Mouse (Mus musculus): Measurements from ENCODE around the gene Macf1. TPM values are rescaled to one million over a fixed set of nuclear protein-coding genes. Genes with fewer than 3 reads are reported as not detected.

The Macf1 gene
- total and polyA plus RNA-seq, 3 experiments = 39.3 to 169 (median 129) TPM

DNA sequence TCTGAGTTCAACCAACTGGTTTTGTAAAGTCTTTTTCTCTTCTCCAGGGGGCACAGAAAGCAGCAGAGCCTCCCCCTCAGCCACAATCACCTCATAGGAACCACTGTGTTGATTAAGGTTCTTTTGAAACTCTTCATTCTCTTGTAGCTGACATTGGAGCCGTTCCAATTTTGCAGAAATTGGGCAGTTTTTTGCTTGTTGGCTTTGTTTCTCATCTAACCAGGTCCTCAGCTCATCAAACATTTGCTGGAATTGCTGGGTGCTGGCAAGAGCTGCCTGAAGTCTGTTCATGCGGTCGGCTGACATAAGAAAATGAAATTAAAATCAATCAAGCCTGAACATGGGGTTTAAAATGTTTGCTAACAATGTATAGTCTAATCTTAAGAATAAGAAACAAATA is 251.0 kb downstream of the Macf1 start:
- TF ChIP-seq POLR2AphosphoS5 (IDR thresholded peaks at IDR 0.05; ENCODE audit: insufficient replicate concordance, low read depth, low read length) (no peak), CTCF (IDR thresholded peaks at IDR 0.05; ENCODE audit: low read depth, low read length) (no peak), GATA1 (IDR thresholded peaks at IDR 0.05; ENCODE audit: borderline replicate concordance, low read length) (no peak), TAL1 (conservative IDR thresholded peaks at IDR 0.05; ENCODE audit: low read depth, low read length) (no peak), GATA2 (IDR thresholded peaks at IDR 0.05; ENCODE audit: borderline replicate concordance, low read depth, low read length) (no peak)
- H3K36me3 ChIP-seq (replicated peaks) = peaks cover 15% of the 10 kb centered on the region
- DNase-seq (ENCODE audit: low spot score) = no peak

GRCm38 (mm10) chr4:123431936-123432335 is 252.2 kb downstream of the Macf1 start:
- H3K4me1 ChIP-seq (ENCODE audit: insufficient read depth, low read depth, low read length) = peaks cover 13% of the 10 kb centered on the region
- H3K36me3 ChIP-seq (replicated peaks) = peaks cover 17% of the 10 kb centered on the region
- DNase-seq (ENCODE audit: low spot score) = no peak
- no peaks in the 10 kb centered on the region for H3K9me3 ChIP-seq (replicated peaks)
- H3K4me3 ChIP-seq (ENCODE audit: low read depth, low read length) = no peak overlapping the region
- H3K27me3 ChIP-seq (ENCODE audit: insufficient read depth, low read length) = no peaks in the 10 kb centered on the region
- TF ChIP-seq CTCF (IDR thresholded peaks at IDR 0.05; ENCODE audit: low read depth, low read length) = no peak
- no peak for TF ChIP-seq TAL1 (conservative IDR thresholded peaks at IDR 0.05; ENCODE audit: low read depth, low read length)
- no peak for TF ChIP-seq GATA1 (IDR thresholded peaks at IDR 0.05; ENCODE audit: borderline replicate concordance, low read length)
- no peak for TF ChIP-seq POLR2AphosphoS5 (IDR thresholded peaks at IDR 0.05; ENCODE audit: insufficient replicate concordance, low read depth, low read length)
- no peak for TF ChIP-seq GATA2 (IDR thresholded peaks at IDR 0.05; ENCODE audit: borderline replicate concordance, low read depth, low read length)
- ATAC-seq (ENCODE audit: extremely low read depth, insufficient number of reproducible peaks, low FRiP score, poor library complexity, severe bottlenecking) = no peak

More for the DNA sequence above, 251.0 kb downstream of the Macf1 start:
- Histone ChIP-seq H3K9me3 (replicated peaks) (no peaks in the 10 kb centered on the region), H3K27me3 (ENCODE audit: insufficient read depth, low read length) (no peaks in the 10 kb centered on the region), H3K4me3 (ENCODE audit: low read depth, low read length) (no peak overlapping the region), H3K4me1 (ENCODE audit: insufficient read depth, low read depth, low read length) (peaks cover 5% of the 10 kb centered on the region; the same call in 1 of the 2 replicates)
- ATAC-seq (ENCODE audit: extremely low read depth, insufficient number of reproducible peaks, low FRiP score, poor library complexity, severe bottlenecking) = no peak

- Histone ChIP-seq H3K4me1 (ENCODE audit: insufficient read depth, low read depth, low read length) (peaks cover 31% of the 10 kb centered on the region), H3K9me3 (replicated peaks) (no peaks in the 10 kb centered on the region), H3K36me3 (replicated peaks) (peaks cover 9% of the 10 kb centered on the region), H3K4me3 (ENCODE audit: low read depth, low read length) (no peak overlapping the region), H3K27me3 (ENCODE audit: insufficient read depth, low read length) (no peaks in the 10 kb centered on the region)
- no peak for TF ChIP-seq TAL1 (conservative IDR thresholded peaks at IDR 0.05; ENCODE audit: low read depth, low read length)
- TF ChIP-seq GATA2 (IDR thresholded peaks at IDR 0.05; ENCODE audit: borderline replicate concordance, low read depth, low read length) = no peak
- TF ChIP-seq GATA1 (IDR thresholded peaks at IDR 0.05; ENCODE audit: borderline replicate concordance, low read length) = no peak
- TF ChIP-seq CTCF (IDR thresholded peaks at IDR 0.05; ENCODE audit: low read depth, low read length) = no peak
- TF ChIP-seq POLR2AphosphoS5 (IDR thresholded peaks at IDR 0.05; ENCODE audit: insufficient replicate concordance, low read depth, low read length) = no peak
- ATAC-seq (ENCODE audit: extremely low read depth, insufficient number of reproducible peaks, low FRiP score, poor library complexity, severe bottlenecking) (no peak), DNase-seq (ENCODE audit: low spot score) (no peak)
Observed at GRCm38 (mm10) chr4:123427900-123428684, 256.1 kb downstream of the Macf1 start.

DNA sequence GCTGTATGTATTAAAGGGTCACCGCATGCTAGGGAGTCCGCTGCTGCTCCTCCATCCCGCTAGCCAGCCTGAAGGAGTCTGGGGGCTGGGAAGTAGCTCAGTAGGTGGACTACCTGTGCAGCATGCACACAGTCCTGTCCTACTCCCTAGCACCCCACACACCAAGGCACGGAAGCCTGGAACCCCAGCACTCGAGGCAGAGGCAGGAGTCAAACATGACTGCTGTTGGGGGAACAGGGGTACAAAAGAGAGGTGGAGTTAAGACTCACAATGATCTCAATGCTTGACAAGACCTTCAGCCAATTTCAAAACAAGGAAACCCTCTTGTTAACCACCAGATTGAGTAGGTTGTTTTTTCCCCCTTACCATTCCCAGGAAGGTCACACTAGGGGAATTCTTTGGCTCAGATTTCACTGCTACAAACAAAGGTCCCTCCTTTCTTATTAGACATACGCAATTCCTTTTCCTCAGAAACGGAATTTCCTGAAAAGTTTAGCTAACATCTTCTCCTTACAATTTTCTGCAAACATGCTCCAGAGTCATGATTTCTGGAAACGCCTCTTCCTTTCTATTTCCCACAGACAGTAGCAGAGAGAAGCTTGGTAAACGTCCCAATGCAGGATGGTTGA is 256.8 kb downstream of the Macf1 start:
- DNase-seq (ENCODE audit: low spot score) (no peak), ATAC-seq (ENCODE audit: extremely low read depth, insufficient number of reproducible peaks, low FRiP score, poor library complexity, severe bottlenecking) (no peak)
- peaks cover 6% of the 10 kb centered on the region for H3K36me3 ChIP-seq (replicated peaks)
- peaks cover 38% of the 10 kb centered on the region for H3K4me1 ChIP-seq (ENCODE audit: insufficient read depth, low read depth, low read length)
- H3K9me3 ChIP-seq (replicated peaks) = no peaks in the 10 kb centered on the region
- H3K27me3 ChIP-seq (ENCODE audit: insufficient read depth, low read length) = no peaks in the 10 kb centered on the region
- no peak overlapping the region for H3K4me3 ChIP-seq (ENCODE audit: low read depth, low read length)
- TF ChIP-seq CTCF (IDR thresholded peaks at IDR 0.05; ENCODE audit: low read depth, low read length) (no peak), GATA1 (IDR thresholded peaks at IDR 0.05; ENCODE audit: borderline replicate concordance, low read length) (no peak), POLR2AphosphoS5 (IDR thresholded peaks at IDR 0.05; ENCODE audit: insufficient replicate concordance, low read depth, low read length) (no peak), GATA2 (IDR thresholded peaks at IDR 0.05; ENCODE audit: borderline replicate concordance, low read depth, low read length) (no peak), TAL1 (conservative IDR thresholded peaks at IDR 0.05; ENCODE audit: low read depth, low read length) (no peak)

- Histone ChIP-seq H3K27me3 (ENCODE audit: insufficient read depth, low read length) (no peaks in the 10 kb centered on the region), H3K36me3 (replicated peaks) (peaks cover 2% of the 10 kb centered on the region), H3K9me3 (replicated peaks) (no peaks in the 10 kb centered on the region), H3K4me1 (ENCODE audit: insufficient read depth, low read depth, low read length) (peaks cover 40% of the 10 kb centered on the region), H3K4me3 (ENCODE audit: low read depth, low read length) (no peak overlapping the region)
- DNase-seq (ENCODE audit: low spot score) (no peak), ATAC-seq (ENCODE audit: extremely low read depth, insufficient number of reproducible peaks, low FRiP score, poor library complexity, severe bottlenecking) (no peak)
- TF ChIP-seq GATA1 (IDR thresholded peaks at IDR 0.05; ENCODE audit: borderline replicate concordance, low read length) = no peak
- no peak for TF ChIP-seq GATA2 (IDR thresholded peaks at IDR 0.05; ENCODE audit: borderline replicate concordance, low read depth, low read length)
- no peak for TF ChIP-seq TAL1 (conservative IDR thresholded peaks at IDR 0.05; ENCODE audit: low read depth, low read length)
- no peak for TF ChIP-seq CTCF (IDR thresholded peaks at IDR 0.05; ENCODE audit: low read depth, low read length)
- TF ChIP-seq POLR2AphosphoS5 (IDR thresholded peaks at IDR 0.05; ENCODE audit: insufficient replicate concordance, low read depth, low read length) = no peak
Observed at GRCm38 (mm10) chr4:123426429-123427080, 257.6 kb downstream of the Macf1 start.
